Mouse (Mus musculus): ENCODE data around the gene Dnajc4.

DNA sequence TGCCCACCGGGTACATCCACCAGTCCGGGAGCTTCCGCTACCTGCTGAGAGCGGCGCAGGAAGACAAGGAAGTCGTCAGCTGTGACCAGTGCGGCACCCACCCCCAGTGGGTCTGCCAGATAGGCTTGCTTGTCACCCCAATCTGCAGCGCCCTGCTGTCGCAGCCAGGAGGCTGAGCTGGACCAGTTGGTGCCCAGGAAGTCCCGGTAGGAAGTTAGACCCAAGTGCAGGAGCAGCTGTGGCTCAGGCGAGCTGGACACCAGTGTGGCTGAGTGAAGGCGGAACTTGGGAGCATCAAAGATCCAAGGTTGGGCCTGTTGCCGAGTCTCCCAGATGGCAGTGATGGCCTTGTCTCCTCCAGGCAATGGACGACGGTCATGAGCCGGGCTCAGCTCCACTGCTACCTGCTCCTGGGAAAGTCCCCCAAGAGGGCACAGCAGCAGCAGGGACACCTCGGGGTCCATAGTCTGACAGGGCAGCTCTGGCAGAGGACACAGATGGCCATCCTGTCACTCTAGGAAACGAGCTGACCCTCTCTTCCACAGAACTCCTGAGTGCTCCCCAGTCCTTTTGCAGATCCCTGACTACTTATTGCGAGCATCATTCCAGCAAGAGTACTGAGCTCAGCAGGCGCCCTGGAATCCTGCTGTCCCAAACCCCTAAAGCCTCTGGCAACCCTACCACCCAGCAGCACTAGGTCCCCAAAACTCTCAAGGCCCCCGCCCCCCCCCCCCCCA is 3.1 kb upstream of the Dnajc4 start:
- no peak for TF ChIP-seq FLI1 (IDR thresholded peaks at IDR 0.05; ENCODE audit: low read length)
- no peak for TF ChIP-seq GATA1 (IDR thresholded peaks at IDR 0.05; ENCODE audit: borderline replicate concordance, low read length)

All from megakaryocyte, embryonic 14.5 days (primary cell).